Mouse (Mus musculus): Measurements from ENCODE around the gene Elovl5. TPM values are rescaled to one million over a fixed set of nuclear protein-coding genes. Genes with fewer than 3 reads are reported as not detected.

Gene Elovl5
- polyA plus RNA-seq (2012; rRNA removed) = 33.8 and 61.5 TPM in 2 replicates

GRCm38 (mm10) chr9:77917074-77917621, at the start of gene Elovl5:
Gene Elovl5 (plus strand): TSS chr9:77917364.

Other genes starting within 250 kb of the Elovl5 start
- gene Gclc, start 162.8 kb upstream of the Elovl5 start, polyA plus RNA-seq (2012; rRNA removed) = 27.0 and 27.1 TPM in 2 replicates
- gene Gcm1, start 134.6 kb downstream of the Elovl5 start, polyA plus RNA-seq (2012; rRNA removed) = 0.04 and 0.13 TPM in 2 replicates
- gene Fbxo9, start 191.7 kb downstream of the Elovl5 start, polyA plus RNA-seq (2012; rRNA removed) = 30.4 and 38.4 TPM in 2 replicates
- gene Ick, start 191.8 kb downstream of the Elovl5 start, polyA plus RNA-seq (2012; rRNA removed) = 20.0 and 29.5 TPM in 2 replicates